Mouse (Mus musculus) forebrain, embryonic 14.5 days (tissue): ENCODE results near the gene Dnajc16. TPM values are rescaled to one million over a fixed set of nuclear protein-coding genes. Genes with fewer than 3 reads are reported as not detected.

Source experiments
- ATAC-seq: fragments of 200-750 bp; cut with Nextera tagmentation; 2 replicates; pipeline ENCODE4 v1.8.0; 2017; ENCODE audit warnings: mild to moderate bottlenecking, moderate library complexity
- DNase-seq: peaks from one replicate; pipeline ENCODE4 v3.0.0-alpha.2; 2015; ENCODE audit warnings: low spot score
- H3K27ac ChIP-seq: fragments of 300-500 bp; sonication (generic); 2 replicates; pipeline ENCODE4 v1.5.1; 2014; ENCODE audit warnings: low read depth, mild to moderate bottlenecking, control low read depth, low read length, moderate library complexity
- H3K27me3 ChIP-seq: fragments of 300-500 bp; sonication (generic); replicated peaks from 2 replicates; pipeline ENCODE4 v1.6.1; 2014; ENCODE audit warnings: low read length, control low read depth, mixed read lengths; ENCODE audit not compliant: control insufficient read depth, insufficient read depth
- H3K36me3 ChIP-seq: fragments of 300-500 bp; sonication (generic); 2 replicates; pipeline ENCODE4 v1.6.1; 2014; ENCODE audit warnings: low read length, control low read depth; ENCODE audit not compliant: control insufficient read depth, insufficient read depth
- H3K4me1 ChIP-seq: fragments of 300-500 bp; sonication (generic); 2 replicates; pipeline ENCODE4 v1.6.1; 2014; ENCODE audit warnings: antibody characterized with exemption, low read length, control low read depth; ENCODE audit not compliant: control insufficient read depth, insufficient read depth
- H3K4me2 ChIP-seq: fragments of 300-500 bp; sonication (generic); 2 replicates; pipeline ENCODE4 v1.6.1; 2014; ENCODE audit warnings: mild to moderate bottlenecking, control low read depth, low read length
- H3K4me3 ChIP-seq: fragments of 300-500 bp; sonication (generic); 2 replicates; pipeline ENCODE4 v1.5.1; 2014; ENCODE audit warnings: low read depth, low read length, control low read depth
- H3K9ac ChIP-seq: fragments of 300-500 bp; sonication (generic); 2 replicates; pipeline ENCODE4 v1.6.1; 2014; ENCODE audit warnings: mild to moderate bottlenecking, low read length, control low read depth, moderate library complexity
- H3K9me3 ChIP-seq: fragments of 300-500 bp; sonication (generic); replicated peaks from 2 replicates; pipeline ENCODE4 v1.6.1; 2016; ENCODE audit warnings: low read length, control low read depth, mixed read lengths; ENCODE audit not compliant: control insufficient read depth
- WGBS: fragments of 180-500 bp; shearing (Covaris S2); extraction: QIAGEN DNeasy Blood & Tissue Kit; methylation state at CpG from one replicate; pipeline ENCODE4 v1.1.7; 2014; 5-methylcytosine and 5-hydroxymethylcytosine counted together
- polyA plus RNA-seq: library from polyadenylated mRNA; unstranded; fragments of >200 nt; fragmentation: Nextera tagmentation; extraction: Ambion mirVana; gene quantifications from 2 replicates; pipeline ENCODE4 v1.2.1, GENCODE M21; 2014

Gene Dnajc16
- polyA plus RNA-seq, 1 experiment from 2014 or later: 3.6 TPM

DNA sequence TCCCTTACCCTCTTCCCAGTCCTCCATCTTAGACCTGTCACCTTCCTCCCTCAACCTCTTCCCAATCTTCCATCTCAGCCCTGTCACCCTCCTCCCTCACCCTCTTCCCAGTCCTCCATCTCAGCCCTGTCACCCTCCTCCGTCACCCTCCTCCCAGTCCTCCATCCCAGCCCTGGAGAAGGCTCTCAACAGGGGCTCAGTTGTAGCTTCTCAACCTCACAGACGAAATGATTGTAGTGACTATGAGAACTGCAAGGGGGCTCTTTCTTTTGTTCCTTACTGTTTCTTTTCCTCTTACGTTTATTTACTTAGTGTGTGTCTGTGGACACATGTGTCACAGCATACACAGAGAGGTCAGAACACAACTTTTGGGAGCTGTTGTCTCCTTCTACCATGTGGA is 39.9 kb downstream of the Dnajc16 start:
- H3K36me3 ChIP-seq: no peaks in the 10 kb centered on the region
- DNase-seq: no peak
- H3K9me3 ChIP-seq: no peaks in the 10 kb centered on the region
- H3K27me3 ChIP-seq: no peaks in the 10 kb centered on the region
- H3K4me1 ChIP-seq: no peaks in the 10 kb centered on the region
- H3K9ac ChIP-seq: no peak overlapping the region
- 69% methylated on average over 3 of the region's 3 CpGs for WGBS
- no peak overlapping the region for H3K4me2 ChIP-seq
- ATAC-seq: no peak
- no peak overlapping the region for H3K4me3 ChIP-seq
- H3K27ac ChIP-seq: no peak overlapping the region

GRCm38 (mm10) chr4:141749557-141749956 is 41.2 kb downstream of the Dnajc16 start:
- 50% methylated on average over 11 of the region's 11 CpGs for WGBS
- Histone ChIP-seq H3K36me3 (no peaks in the 10 kb centered on the region), H3K9ac (no peak overlapping the region), H3K27ac (no peak overlapping the region), H3K4me2 (no peak overlapping the region), H3K4me1 (no peaks in the 10 kb centered on the region), H3K4me3 (no peak overlapping the region), H3K27me3 (no peaks in the 10 kb centered on the region), H3K9me3 (no peaks in the 10 kb centered on the region)
- DNase-seq: no peak
- no peak for ATAC-seq

DNA sequence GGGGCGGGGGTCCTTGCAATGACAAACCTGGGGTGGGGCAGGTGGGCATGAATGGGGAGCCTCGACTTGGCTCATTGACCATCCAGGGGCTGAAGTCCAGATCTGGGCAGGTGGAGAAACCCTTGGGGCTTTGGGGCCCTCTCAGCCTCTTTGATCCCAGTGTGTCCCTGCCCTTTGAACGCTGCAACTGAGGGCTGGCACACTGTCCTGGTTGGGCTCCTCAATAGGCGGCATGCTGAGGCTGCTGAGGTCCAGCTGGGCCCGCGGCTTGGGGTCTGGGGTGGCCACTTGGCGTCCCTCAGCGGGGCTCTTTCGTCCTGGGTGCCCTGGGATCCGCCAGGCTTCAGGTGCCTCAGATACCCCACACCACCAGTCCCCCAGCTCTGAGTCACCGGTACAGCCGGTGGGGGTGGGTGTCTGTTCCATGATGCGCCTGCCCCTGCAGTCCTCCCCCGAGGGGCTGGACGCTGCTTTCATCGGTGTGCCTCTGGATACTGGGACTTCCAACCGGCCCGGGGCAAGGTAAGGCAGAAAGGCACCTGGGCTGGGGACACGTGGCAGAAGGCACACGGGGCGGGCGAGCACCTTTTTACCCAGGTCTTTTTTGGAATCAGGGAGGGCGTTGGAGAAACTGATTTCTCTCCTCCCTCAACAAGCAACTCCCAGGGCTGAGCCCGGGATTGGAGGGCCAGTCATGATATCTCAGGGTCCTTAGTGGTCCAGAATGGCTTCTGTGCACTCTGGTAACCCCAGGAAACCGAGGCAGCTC is 44.0 kb downstream of the Dnajc16 start, which contains the start of gene Agmat:
Gene Agmat, plus strand, starts transcription at position 95 of the 769 bp plus-strand sequence.
- 25% methylated on average over 25 of the region's 25 CpGs for WGBS
- no peak for ATAC-seq

GRCm38 (mm10) chr4:141742381-141742780 is 48.4 kb downstream of the Dnajc16 start:
- Histone ChIP-seq H3K4me2 (no peak overlapping the region), H3K9ac (no peak overlapping the region), H3K9me3 (no peaks in the 10 kb centered on the region), H3K27me3 (no peaks in the 10 kb centered on the region), H3K4me1 (no peaks in the 10 kb centered on the region), H3K27ac (no peak overlapping the region), H3K36me3 (no peaks in the 10 kb centered on the region), H3K4me3 (no peak overlapping the region)
- ATAC-seq: no peak
- WGBS: 82% methylated on average over 4 of the region's 4 CpGs
- no peak for DNase-seq

More for the DNA sequence above, 44.0 kb downstream of the Dnajc16 start, which contains the start of gene Agmat:
- Histone ChIP-seq H3K9ac (no peak within 1 kb of the TSS), H3K4me1 (no peaks in the 10 kb centered on the region), H3K36me3 (no peaks in the 10 kb centered on the region), H3K27ac (no peak within 1 kb of the TSS), H3K4me3 (no peak within 1 kb of the TSS), H3K9me3 (no peaks in the 10 kb centered on the region), H3K27me3 (no peaks in the 10 kb centered on the region), H3K4me2 (no peak within 1 kb of the TSS)
- DNase-seq: no peak

GRCm38 (mm10) chr4:141741856-141742255 is 48.9 kb downstream of the Dnajc16 start:
- Histone ChIP-seq H3K9ac (no peak overlapping the region), H3K4me1 (no peaks in the 10 kb centered on the region), H3K4me2 (no peak overlapping the region), H3K27me3 (no peaks in the 10 kb centered on the region), H3K36me3 (no peaks in the 10 kb centered on the region), H3K9me3 (no peaks in the 10 kb centered on the region), H3K4me3 (no peak overlapping the region), H3K27ac (no peak overlapping the region)
- DNase-seq: no peak
- ATAC-seq: no peak
- 63% methylated on average over 9 of the region's 9 CpGs for WGBS

DNA sequence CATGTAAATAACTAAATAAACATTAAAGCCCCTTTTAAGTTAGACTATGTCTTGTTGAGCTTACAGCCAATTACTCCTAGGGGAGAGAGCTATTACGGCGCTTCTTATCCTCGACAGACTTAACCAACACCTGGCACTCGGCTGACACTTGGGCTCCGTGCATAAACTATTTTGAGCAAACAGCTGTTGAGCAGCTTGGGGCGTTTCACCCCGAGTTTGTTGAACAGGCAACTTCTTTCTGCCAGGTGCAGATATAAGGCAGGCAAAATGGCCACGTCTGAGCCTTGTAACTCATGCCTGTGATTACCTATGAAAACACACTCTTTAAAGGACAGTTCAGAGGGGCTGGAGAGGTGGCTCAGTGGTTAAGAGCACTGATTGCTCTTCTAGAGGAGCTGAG is 52.7 kb downstream of the Dnajc16 start:
- Histone ChIP-seq H3K27me3 (no peaks in the 10 kb centered on the region), H3K9ac (no peak overlapping the region), H3K9me3 (no peaks in the 10 kb centered on the region), H3K4me2 (no peak overlapping the region), H3K36me3 (no peaks in the 10 kb centered on the region), H3K4me3 (no peak overlapping the region), H3K27ac (no peak overlapping the region), H3K4me1 (no peaks in the 10 kb centered on the region)
- WGBS: 71% methylated on average over 8 of the region's 8 CpGs
- DNase-seq (no peak), ATAC-seq (no peak)

DNA sequence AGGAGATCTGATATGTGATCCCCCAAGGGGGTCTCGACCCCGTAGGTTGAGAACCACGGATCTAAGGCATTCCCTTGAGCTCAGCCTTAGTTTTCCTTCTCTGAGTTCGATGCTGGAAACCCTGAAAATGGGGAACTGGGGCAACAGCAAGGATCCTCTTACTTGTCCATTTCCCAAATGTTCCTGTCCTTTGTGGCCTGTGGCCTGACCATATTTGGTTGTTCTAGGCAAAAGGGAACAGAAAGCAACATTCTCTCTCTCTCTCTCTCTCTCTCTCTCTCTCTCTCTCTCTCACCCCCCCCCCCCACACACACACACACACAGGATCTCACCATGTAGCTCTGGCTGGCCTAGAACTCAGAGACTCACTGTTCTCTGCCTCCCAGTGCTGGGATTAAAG is 53.9 kb downstream of the Dnajc16 start:
- WGBS: 74% methylated on average over 4 of the region's 4 CpGs
- Histone ChIP-seq H3K4me1 (no peaks in the 10 kb centered on the region), H3K9ac (no peak overlapping the region), H3K27me3 (no peaks in the 10 kb centered on the region), H3K27ac (no peak overlapping the region), H3K9me3 (no peaks in the 10 kb centered on the region), H3K4me3 (no peak overlapping the region), H3K36me3 (no peaks in the 10 kb centered on the region), H3K4me2 (no peak overlapping the region)
- ATAC-seq (no peak), DNase-seq (no peak)

DNA sequence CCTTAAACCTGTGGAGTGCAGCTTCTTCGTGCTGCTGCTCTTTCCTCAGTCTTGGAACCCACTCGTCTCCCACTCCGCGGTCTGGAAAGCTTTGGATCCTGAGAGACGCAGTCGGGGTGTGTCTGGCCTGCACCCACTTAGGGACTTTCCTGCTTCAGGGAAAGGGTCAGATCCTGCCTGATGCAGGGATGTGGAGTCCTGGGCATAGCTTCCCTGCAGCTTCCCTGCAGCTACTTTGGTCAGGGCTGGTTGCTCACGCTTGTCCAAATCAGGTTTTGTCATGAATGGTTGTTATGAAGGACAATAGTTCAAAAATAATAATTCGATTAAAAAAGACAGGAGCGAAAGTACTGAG is 55.5 kb downstream of the Dnajc16 start:
- no peak for ATAC-seq
- 25% methylated on average over 9 of the region's 9 CpGs for WGBS

GRCm38 (mm10) chr4:141734446-141735205 is 56.1 kb downstream of the Dnajc16 start:
- WGBS: 6% methylated on average over 24 of the region's 24 CpGs
- ATAC-seq: peak; percentile 99
- H3K4me3 ChIP-seq: peak overlapping the region; percentile 34

More for the DNA sequence above, 55.5 kb downstream of the Dnajc16 start:
- no peak for DNase-seq
- Histone ChIP-seq H3K4me3 (peak overlapping the region; percentile 34), H3K9ac (peak overlapping the region; percentile 58), H3K36me3 (no peaks in the 10 kb centered on the region), H3K9me3 (no peaks in the 10 kb centered on the region), H3K4me1 (no peaks in the 10 kb centered on the region), H3K4me2 (peak overlapping the region; percentile 59), H3K27me3 (no peaks in the 10 kb centered on the region), H3K27ac (peak overlapping the region; percentile 27; the same call in 1 of the 2 replicates)

More at GRCm38 (mm10) chr4:141734446-141735205, 56.1 kb downstream of the Dnajc16 start:
- DNase-seq: peak; percentile 98
- Histone ChIP-seq H3K27ac (peak overlapping the region; percentile 27; the same call in 1 of the 2 replicates), H3K4me2 (peak overlapping the region; percentile 59), H3K27me3 (no peaks in the 10 kb centered on the region), H3K9ac (peak overlapping the region; percentile 58), H3K9me3 (no peaks in the 10 kb centered on the region), H3K4me1 (no peaks in the 10 kb centered on the region), H3K36me3 (no peaks in the 10 kb centered on the region)
